ENCODE assay signal across 17 mouse cellular contexts in genomic region chr2:179849732-179850131, GRCm38 (mm10).
DNase-seq lines count a peak whose midpoint lies in the region; ATAC-seq and TF ChIP-seq lines count a peak whose summit lies in the region.
"Had no signal": no experiment of that assay in that cellular context is flagged by ENCODE, and none has a peak within 500 bp of the region (broad histone marks: within the 10 kb centered on the region; RNA-seq: fewer than 3 reads in every experiment).

No protein-coding gene starts in this region.

- no peak for TF ChIP-seq CTCF in gastrocnemius, adult 2 months (IDR thresholded peaks at IDR 0.05)

- no peak overlapping the region for H3K4me2 ChIP-seq in forebrain, embryonic 15.5 days (replicated peaks)
- H3K4me2 ChIP-seq in midbrain, embryonic 15.5 days, result no peak overlapping the region
- H3K4me2 ChIP-seq: embryonic facial prominence, embryonic 15.5 days; heart, embryonic 11.5 days; liver, embryonic 13.5 days had no signal

- no peak for ATAC-seq in forebrain, embryonic 15.5 days (replicated peaks)
- no peak for ATAC-seq in midbrain, embryonic 15.5 days (replicated peaks)

- no peak overlapping the region for H3K4me3 ChIP-seq in forebrain, embryonic 10.5 days
- H3K4me3 ChIP-seq in forebrain, embryonic 15.5 days, result no peak overlapping the region
- H3K4me3 ChIP-seq in midbrain, embryonic 15.5 days, result no peak overlapping the region
- no peak overlapping the region for H3K4me3 ChIP-seq in gastrocnemius, adult 2 months
- H3K4me3 ChIP-seq: embryonic facial prominence, embryonic 15.5 days; liver, embryonic 13.5 days had no signal

- no peak overlapping the region for H3K9ac ChIP-seq in forebrain, embryonic 15.5 days (replicated peaks)
- H3K9ac ChIP-seq in midbrain, embryonic 15.5 days, result 0 out of 2 replicates have a peak overlapping the region, but pooled peaks have one; percentile 3
- H3K9ac ChIP-seq: embryonic facial prominence, embryonic 15.5 days; liver, embryonic 13.5 days had no signal

- no peaks in the 10 kb centered on the region for H3K27me3 ChIP-seq in forebrain, embryonic 10.5 days (ENCODE audit: poor library complexity, severe bottlenecking)
- H3K27me3 ChIP-seq in forebrain, embryonic 15.5 days, result no peaks in the 10 kb centered on the region
- no peaks in the 10 kb centered on the region for H3K27me3 ChIP-seq in midbrain, embryonic 15.5 days (replicated peaks)
- H3K27me3 ChIP-seq: liver, embryonic 13.5 days had no signal

- peaks cover 53% of the 10 kb centered on the region for H3K4me1 ChIP-seq in forebrain, embryonic 10.5 days
- H3K4me1 ChIP-seq in forebrain, embryonic 15.5 days, result peaks cover 15% of the 10 kb centered on the region
- peaks cover 52% of the 10 kb centered on the region for H3K4me1 ChIP-seq in midbrain, embryonic 15.5 days
- H3K4me1 ChIP-seq: liver, embryonic 13.5 days had no signal

- H3K9me3 ChIP-seq in forebrain, embryonic 10.5 days, result no peaks in the 10 kb centered on the region
- H3K9me3 ChIP-seq in forebrain, embryonic 15.5 days, result no peaks in the 10 kb centered on the region
- H3K9me3 ChIP-seq in midbrain, embryonic 15.5 days, result no peaks in the 10 kb centered on the region
- H3K9me3 ChIP-seq: embryonic facial prominence, embryonic 15.5 days; liver, embryonic 13.5 days had no signal

- H3K36me3 ChIP-seq in forebrain, embryonic 10.5 days (replicated peaks), result no peaks in the 10 kb centered on the region; the same call in 1 of the 2 replicates
- H3K36me3 ChIP-seq in forebrain, embryonic 15.5 days, result no peaks in the 10 kb centered on the region
- no peaks in the 10 kb centered on the region for H3K36me3 ChIP-seq in midbrain, embryonic 15.5 days (replicated peaks)
- H3K36me3 ChIP-seq: embryonic facial prominence, embryonic 15.5 days; liver, embryonic 13.5 days had no signal

- intact Hi-C loops in gastrocnemius, adult 2 months (cut with DNase I), result no loop called here

- no peak for DNase-seq in forebrain, embryonic 10.5 days (ENCODE audit: extremely low spot score, low spot score)
- DNase-seq in retina, postnatal 1 day, result peak; percentile 32
- no peak for DNase-seq in retina, embryonic 14.5 days (ENCODE audit: low spot score)
- no peak for DNase-seq in gastrocnemius, adult 2 months
- DNase-seq in layer of hippocampus, adult 11-12 months (ENCODE audit: low spot score), result no peak
- DNase-seq in left cerebral cortex, adult 11 months (ENCODE audit: low spot score), result no peak
- DNase-seq: embryo, embryonic 11 days; gastrocnemius, postnatal 14 days; heart, postnatal 14 days; liver, embryonic 13.5 days; right cerebral cortex, postnatal 14 days; thymus, postnatal 14 days had no signal

- H3K27ac ChIP-seq in forebrain, embryonic 10.5 days, result 0 out of 2 replicates have a peak overlapping the region, but pooled peaks have one; percentile 20
- no peak overlapping the region for H3K27ac ChIP-seq in forebrain, embryonic 15.5 days (replicated peaks)
- peak overlapping the region; percentile 31; the same call in 1 of the 2 replicates for H3K27ac ChIP-seq in midbrain, embryonic 15.5 days
- no peak overlapping the region for H3K27ac ChIP-seq in gastrocnemius, adult 2 months
- H3K27ac ChIP-seq: embryonic facial prominence, embryonic 15.5 days; liver, embryonic 13.5 days; stomach, postnatal 0 days had no signal

- WGBS in forebrain, embryonic 10.5 days, result 63% methylated on average over 9 of the region's 9 CpGs
- WGBS in forebrain, embryonic 15.5 days, result 49% methylated on average over 9 of the region's 9 CpGs
- 28% methylated on average over 9 of the region's 9 CpGs for WGBS in midbrain, embryonic 15.5 days

Comparison
In these comparisons a context has a peak if more than half of its experiments do, and no peak if none do; other contexts are left out.
1. H3K27ac ChIP-seq: peak in forebrain, embryonic 10.5 days (single experiment) and midbrain, embryonic 15.5 days (single experiment); none in forebrain, embryonic 15.5 days (single experiment) and gastrocnemius, adult 2 months (single experiment).